Mouse (Mus musculus): ENCODE data around the gene Dnmt3l.
A peak's percentile ranks its signal among the peaks of the same experiment; 100 is the strongest.
"Not testable (repeated sequence)": the region's sequence is repeated elsewhere in the genome, so short reads cannot be mapped to it uniquely, and the experiment has no call there.

The Dnmt3l gene

GRCm38 (mm10) chr10:78086444-78087061, 44.8 kb downstream of the Dnmt3l start:
- DNase-seq: no peak

GRCm38 (mm10) chr10:78087101-78087511, 45.4 kb downstream of the Dnmt3l start:
- no peak for DNase-seq

GRCm38 (mm10) chr10:78090246-78090645, 48.5 kb downstream of the Dnmt3l start:
- no peak for DNase-seq

- no peak for DNase-seq
These were observed 49.2 kb downstream of the Dnmt3l start for GRCm38 (mm10) chr10:78090706-78091491.

GRCm38 (mm10) chr10:78091865-78092724, 50.3 kb downstream of the Dnmt3l start:
- DNase-seq: no peak

- DNase-seq: no peak
These were observed 50.9 kb downstream of the Dnmt3l start for GRCm38 (mm10) chr10:78092725-78093029.

- no peak for DNase-seq
These were observed 53.5 kb downstream of the Dnmt3l start for GRCm38 (mm10) chr10:78095221-78095620.

- DNase-seq: peak; percentile 52
These were observed 54.5 kb downstream of the Dnmt3l start for GRCm38 (mm10) chr10:78095954-78096931.

- DNase-seq: not testable (repeated sequence)
These were observed 58.1 kb downstream of the Dnmt3l start for GRCm38 (mm10) chr10:78099860-78100259.

GRCm38 (mm10) chr10:78100989-78101780, 59.4 kb downstream of the Dnmt3l start:
- peak; percentile 18 for DNase-seq

- peak; percentile 80 for DNase-seq
These were observed 63.1 kb downstream of the Dnmt3l start for GRCm38 (mm10) chr10:78104555-78105490.

- peak; percentile 79 for DNase-seq
These were observed 63.8 kb downstream of the Dnmt3l start for GRCm38 (mm10) chr10:78105548-78105947.

Data from kidney, postnatal 14 days (tissue).